Mouse (Mus musculus): ENCODE measurements at regions not wholly inside any gene's neighbourhood (a gene's known extent, or its start where the extent isn't known, plus 50 kb on each side); places are given as distances from the start of the nearest gene placed in this dataset.

DNA sequence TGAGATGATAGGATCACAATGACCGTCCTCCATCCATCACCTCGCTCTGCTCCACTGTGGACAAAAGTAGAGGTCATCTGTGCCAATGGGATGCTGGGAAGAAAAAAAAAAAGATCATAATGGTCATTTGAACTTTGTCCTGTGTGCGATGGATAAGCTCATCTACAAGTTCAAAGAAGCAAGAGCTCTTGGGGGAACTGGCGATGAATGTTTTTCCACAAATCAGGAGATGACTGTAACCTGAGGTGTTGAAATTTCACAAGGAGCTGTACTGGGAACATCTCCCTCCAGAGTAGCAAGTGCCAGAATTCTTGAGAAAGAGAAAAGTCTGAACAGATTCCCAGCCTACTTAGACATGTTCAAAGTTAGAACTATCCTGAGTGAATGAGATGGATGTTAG is 287.0 kb downstream of the Tns3 start:
- no peak for DNase-seq

DNA sequence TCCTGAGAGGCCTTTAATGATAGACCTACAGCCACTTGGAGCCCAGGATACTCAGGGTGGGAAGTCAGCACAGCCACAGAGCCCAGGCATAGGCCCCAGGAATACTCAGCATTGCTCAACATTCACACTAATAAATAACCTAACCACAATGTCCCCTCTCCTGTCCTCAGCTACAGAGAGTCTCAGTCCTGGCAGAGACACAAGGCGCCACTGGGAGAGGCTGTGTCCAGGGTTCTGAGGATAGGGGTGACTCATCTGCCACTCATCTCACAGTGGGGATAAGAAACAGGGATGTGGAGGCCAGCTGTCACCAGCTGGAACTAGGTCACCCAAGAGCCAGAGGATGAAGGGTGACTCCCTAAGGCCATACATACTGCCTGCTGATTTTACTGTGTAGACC is 298.8 kb downstream of the Tns3 start:
- no peak for DNase-seq

DNA sequence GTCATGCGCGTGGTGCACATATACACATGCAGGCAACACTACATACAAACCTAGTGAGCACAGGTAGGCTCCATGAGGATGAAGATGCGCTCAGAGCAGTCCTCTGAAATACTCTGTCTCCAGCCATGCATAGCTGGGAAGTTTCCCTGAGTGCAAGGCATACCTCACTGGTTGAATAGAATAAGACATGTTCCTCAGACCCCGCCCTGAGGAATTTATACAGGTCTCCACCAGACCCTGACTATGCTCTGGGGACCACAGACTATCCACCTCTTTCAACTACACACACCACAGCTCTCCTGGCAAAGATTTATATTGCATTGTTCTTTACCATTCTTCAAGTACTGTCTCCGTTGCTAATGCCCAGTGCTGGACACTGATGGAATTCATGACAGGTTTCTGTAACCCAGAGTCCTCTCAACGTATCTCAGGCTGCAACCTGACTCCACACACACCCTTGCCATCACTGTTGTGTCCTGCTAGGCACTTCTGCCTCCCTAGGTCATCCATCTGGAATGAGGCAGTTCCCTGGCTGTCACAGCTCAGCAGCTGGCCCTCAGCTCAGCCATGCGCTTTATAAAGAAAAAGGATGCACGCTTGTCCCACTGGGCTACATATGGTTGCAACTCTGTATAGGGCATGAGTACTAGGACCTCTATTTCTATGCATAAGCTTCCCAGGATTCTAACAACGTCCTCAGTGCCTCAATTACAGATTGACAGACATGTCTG is 299.5 kb downstream of the Tns3 start:
- DNase-seq: no peak

DNA sequence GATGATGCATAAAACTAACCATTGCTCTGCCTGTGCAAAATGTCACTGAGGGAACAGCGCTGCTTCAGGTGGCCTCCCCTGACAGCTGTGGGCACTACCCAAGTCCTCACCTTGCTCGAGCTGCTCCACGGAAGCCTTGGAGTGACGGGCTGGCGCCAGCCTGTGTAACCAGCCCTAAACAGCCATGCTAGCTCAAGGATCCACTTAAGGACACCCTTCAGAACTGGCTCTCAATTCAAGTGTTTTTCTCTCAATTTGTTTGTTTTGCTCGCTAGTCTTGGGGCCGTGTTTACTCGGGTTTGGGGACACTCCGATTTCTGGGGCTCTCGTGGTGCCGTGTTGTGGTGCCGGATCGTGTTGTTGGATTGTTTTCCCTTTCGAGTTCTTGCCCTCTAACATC is 319.4 kb downstream of the Tns3 start:
- peak; percentile 78 for DNase-seq

DNA sequence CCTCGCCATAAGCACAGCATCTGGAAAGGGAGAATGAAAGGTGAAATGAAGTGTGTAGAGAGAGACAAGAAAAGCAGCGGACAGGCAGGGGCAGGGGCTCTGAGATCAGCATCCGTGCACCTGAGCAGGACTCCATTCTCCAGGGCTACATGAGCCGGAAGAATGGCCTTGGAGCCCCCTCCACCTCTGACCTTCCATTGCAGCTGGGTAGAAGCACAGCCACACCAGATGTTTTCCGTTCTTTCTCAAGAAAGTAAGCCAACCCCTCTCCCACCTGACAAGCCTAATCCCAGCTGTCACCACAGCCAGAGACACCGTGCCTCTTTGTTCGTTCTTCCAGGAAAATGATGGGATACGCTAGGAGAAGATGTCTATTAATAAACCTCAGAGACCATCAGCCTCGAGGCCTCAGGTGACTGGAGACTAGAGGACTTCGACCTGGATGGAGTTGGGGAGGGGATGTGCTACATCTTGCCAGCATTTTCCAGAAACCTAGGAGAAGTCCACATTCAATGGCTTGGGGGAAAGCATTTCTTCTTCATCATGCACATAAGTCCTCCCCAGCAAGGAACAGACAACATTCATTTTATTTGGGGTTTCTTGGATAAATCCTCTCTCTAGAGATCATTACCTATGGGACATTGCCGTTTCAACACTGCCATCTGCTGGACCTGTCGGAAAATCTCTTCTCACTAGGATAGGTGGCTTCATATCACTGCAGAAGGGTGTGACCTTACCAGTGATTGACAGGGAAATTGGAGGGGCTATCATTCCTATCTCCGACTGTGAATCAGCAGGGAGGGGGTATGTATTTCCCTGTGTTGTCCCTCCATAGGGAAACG is 361.8 kb downstream of the Tns3 start:
- DNase-seq: peak; percentile 65

DNA sequence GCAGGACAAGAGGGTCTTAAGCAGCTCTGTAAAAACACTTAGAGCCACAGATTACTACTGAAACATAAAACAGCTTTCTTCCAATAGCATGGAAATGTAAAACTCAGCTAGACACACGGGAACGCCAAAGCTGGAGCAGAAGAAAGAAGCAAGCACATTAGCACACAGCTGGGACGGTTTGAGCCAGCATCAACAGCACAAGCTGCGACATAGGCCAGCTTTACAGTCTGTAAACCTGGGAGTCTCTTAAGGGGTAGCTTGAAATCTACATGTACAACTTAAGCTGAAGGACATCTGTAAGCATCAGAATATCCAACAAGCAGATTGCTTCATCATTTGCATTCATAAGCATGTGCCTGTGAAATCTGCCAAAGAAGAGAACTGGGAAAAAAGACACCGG is 366.9 kb downstream of the Tns3 start:
- DNase-seq: no peak

DNA sequence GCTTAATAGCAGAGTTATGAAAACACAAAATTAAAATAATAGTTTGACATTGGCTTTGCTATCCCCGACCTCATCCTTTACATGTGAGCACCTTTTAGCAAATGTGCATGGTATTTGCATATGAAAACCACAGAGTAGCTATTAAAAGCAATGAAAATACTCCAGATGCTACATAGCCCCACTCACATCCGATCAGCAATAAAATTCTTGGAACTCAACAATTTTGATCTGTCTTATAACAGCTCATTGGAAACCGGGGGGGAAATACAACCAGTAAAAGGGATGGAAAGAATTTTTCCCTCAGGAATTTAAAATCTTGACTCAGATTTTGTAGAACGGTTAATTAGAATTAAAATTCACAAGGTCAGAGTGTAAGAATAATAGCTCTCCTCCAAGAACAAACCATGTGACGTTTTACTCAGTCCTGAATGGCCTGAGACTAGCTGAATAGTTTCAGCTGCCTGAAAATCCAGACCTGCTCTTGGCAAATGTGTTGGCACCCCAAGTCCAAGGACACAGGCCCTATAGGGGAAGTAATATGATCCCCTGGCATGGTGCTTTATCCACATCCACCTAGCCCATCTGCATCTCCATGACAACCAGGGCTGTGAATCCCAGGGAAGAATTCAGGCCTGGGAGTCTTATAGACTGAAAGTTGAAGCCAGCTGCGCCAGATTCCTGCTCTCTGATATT is 370.9 kb downstream of the Tns3 start:
- DNase-seq: peak; percentile 5

DNA sequence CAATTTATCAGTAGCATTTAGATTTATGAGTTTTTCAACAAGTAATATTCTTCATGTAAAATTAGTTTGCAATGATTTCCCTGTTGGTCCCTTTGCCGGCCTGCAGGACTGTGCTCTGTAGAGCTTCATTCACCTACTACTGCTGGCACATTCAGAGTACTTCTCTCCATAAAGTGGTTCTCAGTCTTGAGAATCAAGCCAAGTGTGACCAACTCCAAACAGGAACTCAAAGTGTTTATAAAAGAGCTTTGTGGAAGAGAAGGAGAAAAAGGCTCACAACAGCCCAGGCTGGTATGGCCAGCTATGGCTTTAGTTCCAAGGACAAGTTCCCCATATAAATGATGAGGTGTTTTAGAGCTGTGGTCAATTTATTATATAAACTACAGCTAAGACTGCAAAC is 379.1 kb downstream of the Tns3 start:
- DNase-seq: peak; percentile 52

DNA sequence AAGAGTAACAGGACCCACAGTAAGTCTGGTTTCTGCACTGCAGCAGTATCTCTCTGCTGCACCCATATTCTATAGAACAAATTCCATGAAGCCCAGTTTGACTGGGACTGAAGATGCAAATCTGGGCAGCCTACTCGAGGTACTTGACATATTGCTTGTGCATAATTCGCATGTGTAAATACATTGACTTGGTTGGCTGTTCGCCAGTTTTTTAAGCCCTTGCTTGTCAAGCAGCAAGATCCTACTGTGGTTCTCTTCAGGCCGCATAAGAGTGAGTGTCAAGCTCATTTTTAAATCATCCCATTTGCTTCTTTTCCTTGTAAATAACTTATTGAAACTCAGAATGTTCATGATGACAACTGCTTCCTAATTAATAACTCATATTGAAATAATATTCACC is 389.1 kb downstream of the Tns3 start:
- DNase-seq: no peak

DNA sequence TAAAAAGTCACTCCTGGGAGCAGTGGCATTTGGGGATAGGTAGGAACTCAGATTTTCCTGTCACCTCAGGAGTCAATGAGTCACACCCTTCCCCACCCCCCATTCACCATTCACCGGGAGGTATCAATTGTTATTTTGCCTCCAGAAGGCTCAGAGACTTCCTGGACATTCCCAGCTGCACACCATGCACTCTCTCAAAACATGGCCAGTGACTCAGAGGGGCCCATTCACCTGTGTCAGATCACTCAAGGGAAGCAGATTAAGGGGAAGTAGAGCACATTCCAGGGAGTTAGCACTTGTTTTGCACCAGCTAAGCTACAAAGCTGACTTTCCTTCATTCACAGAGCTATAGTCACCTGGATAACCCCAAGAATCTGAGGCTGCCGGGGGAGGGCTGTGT is 395.2 kb downstream of the Tns3 start:
- no peak for DNase-seq

DNA sequence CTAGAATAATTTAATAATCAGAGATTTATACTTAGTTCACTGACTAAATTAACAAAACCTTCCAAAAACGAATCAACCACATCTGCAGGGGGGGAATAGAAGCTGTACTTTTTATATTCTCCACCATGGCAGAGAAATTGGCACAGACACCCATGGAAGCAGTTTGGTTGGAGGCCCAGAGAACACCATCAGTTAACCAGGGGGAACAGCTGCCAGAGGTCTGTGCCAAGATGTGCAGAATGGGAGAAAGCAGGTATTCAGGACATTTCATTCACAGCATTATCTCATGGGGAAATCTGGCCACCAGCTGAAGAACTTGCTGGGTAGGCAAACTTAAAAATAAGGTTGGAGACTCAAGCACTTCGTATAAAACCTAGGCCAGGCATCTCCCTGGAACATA is 410.3 kb downstream of the Tns3 start:
- no peak for DNase-seq

DNA sequence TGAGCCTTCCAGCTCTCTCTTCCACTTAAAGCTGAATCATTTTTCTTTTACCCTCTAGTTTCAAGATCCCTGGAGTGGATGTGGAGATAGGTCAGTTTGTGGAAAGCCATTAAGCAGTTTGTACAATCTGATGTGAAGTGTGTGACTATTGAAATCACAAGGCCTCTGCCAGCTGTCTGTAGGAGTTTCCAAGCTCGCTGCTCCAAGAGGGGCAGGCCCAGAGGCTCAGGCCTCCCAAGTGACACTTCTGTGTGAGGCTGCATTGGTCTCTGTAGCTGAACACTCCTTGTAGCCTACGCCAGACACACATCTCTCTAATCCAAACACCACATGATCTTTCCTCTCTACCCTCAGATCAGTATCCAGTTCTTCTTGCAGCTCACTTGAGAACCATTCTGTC is 413.0 kb downstream of the Tns3 start:
- peak; percentile 49 for DNase-seq

DNA sequence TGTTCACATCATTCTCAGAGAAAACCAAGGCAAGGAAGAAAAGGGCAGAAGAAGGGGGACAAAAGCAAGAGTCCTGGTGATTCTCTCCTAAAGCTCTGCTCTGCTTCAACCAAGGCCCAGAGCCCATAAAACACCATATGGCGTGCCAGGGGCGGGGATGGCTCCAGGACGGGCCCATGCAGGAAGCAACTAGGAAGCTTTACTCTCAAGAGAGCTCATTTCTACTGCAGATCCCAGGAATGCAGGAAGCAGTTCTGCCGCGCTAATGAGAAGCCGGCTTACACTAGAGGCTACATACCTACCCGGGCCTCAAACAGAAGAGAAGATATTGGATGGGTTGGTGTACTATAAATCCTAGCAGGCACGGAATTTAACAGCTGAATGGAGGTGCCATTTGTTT is 414.9 kb downstream of the Tns3 start:
- DNase-seq: no peak

DNA sequence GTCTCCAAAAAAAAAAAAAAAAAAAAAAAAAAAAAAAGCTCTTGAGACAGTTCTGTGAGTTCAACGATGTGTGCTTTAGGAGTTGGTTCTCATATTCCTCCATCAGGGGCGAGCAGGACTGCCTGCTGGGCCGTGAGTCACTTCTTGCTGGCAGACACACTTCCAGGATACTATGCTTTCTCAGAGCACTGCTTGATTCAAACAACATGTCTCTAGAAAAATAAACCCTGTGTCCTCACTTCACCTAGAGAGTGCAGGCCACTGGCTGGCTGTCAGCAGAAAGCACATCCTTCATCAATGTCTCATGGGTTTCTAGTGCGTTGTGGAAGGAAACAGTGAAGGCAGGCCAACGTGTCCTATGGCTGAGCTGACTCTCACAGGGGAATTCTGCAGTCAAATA is 416.8 kb downstream of the Tns3 start:
- peak; percentile 52 for DNase-seq

DNA sequence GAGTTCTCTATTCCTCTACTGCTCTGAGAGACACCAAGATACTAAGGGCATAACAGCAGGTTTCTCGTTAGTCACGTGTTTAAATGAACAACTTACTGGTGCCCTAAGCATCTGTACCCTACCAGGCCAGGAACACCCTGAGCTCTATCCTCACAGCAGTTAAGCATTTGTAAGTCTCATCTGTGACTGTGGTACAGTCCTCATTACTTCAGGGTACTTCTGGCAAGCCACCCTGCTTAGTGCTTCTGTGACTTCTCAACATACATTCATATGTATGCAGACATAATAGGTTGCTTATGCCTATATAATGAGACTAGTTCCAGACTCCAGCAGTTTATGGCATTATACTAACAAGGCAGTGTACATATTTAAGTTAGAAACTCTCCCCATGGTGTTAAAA is 417.3 kb downstream of the Tns3 start:
- no peak for DNase-seq

DNA sequence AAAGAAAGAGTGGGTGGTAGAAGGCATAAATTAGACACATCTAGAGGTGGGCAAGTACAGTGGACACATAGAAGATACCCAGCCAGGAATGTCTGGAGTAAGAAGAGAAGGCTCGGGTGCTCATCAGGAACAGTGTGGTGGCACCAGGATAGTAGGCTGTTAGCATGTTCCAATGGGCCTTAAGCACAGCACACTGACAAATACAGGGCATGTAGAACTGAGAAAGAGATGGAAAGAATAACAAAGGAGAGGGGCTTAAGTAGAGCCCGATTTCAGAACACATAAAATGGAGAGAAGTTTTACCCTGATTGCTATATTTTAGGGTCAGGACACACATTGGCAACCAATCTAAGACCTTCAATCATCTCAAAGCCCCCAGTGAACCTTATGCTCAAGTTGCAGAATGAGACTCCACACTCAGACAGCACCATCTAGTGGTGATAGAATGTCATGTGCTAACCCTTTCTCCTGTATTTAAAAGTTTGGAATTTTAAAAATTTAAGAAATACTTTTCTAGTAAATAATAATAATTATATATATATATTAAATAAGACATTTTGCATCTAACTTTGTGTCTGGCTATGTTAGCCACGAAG is 418.8 kb downstream of the Tns3 start:
- peak; percentile 51 for DNase-seq

DNA sequence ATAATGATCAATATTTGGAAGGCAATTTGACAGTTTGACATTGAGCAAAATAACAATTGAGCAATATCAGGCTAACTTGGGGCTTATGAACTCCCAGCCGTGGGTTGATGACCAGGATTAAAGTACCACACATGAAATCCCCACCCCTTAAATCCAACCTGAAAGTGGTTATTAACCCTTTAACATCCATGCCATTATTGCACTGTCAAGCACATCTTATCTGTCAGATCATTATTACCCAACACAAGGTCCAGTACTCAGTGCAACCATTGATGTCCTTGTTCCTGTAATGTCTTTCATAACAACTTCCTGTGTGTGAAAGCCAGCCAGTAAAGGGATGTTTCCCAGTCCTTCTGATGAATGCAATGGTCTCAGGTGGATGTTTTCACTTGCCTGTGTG is 425.8 kb downstream of the Tns3 start:
- no peak for DNase-seq

DNA sequence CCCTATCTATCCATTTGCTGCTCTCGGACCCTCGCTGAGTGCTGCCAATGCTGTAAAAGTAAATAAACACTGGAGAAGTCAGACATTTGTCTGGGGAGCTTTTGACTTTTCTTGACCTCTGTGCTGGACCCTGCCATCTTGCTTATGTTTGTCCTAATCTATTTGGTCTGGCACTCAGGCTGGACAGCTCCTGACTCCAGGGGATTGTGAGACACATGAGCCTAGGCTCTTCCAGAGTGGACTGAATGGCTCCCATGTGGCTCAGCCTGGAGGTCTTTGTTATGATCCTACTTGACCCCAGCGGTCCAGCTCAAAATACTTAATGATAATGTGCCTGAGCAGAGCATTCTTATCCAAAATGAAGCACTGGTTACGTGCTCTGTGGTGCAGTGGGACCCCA is 426.8 kb downstream of the Tns3 start:
- no peak for DNase-seq

DNA sequence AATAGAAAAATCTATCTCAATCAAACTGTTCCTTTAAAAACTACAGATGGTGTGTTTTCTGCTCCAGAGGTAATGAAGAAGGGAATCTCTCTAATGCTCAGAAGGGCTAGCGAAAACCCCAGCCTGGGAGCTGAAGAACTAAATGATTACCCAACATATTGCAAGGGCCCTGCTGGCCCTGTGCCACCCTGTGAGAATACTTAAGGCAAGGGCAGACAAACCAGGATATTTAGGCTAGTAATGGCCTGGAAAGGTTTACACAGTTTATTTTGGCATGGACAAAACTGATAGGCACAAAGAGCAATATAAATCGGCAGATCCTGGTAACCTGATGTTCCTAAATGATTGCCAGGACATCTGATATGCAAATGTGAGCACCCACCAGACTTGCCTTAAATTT is 428.3 kb downstream of the Tns3 start:
- peak; percentile 77 for DNase-seq

DNA sequence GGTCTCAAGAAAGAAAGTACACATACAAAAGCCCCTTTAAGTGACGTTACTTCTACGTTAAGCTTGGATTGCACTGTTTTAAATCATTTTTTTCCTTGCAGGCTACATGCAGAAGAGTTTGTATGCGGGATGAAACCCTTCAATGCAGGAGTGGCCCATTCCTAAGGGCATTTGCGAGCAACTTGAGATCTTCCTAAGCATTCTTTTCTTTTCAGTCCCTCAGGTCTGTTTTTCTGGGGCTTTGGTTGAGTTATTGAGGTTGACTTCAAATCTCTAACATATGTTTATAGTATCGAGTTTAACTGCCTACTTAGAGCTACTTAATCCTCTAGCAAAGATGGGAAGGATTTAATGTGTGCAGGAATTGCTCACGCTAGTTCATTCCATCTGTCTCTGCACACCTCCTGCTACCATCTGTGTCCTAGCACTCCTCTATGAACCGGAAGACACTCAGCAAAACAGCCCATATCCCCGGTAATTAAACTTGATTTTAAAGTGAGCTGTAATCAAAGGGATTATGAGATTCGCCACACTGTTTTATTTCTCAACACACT is 431.6 kb downstream of the Tns3 start:
- no peak for DNase-seq

DNA sequence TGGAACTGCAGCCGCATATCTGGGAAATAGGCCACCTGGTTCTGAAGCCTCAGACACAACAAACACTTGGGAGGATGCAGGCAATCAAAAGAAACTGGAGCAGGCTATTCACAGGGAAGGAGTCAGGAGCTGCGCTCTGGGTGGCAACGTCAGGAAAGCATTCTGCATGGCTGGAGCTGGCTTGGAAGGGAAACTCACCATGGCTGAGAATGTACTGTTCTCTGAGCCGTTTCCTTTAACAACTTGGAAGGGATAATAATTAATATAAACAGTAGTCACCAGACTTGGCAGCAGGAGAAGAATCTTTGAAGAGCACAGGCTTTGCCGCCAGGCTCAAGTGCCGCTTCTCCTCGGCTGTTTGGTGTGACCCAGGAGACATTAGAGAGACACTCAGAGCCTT is 434.5 kb downstream of the Tns3 start:
- DNase-seq: peak; percentile 79

DNA sequence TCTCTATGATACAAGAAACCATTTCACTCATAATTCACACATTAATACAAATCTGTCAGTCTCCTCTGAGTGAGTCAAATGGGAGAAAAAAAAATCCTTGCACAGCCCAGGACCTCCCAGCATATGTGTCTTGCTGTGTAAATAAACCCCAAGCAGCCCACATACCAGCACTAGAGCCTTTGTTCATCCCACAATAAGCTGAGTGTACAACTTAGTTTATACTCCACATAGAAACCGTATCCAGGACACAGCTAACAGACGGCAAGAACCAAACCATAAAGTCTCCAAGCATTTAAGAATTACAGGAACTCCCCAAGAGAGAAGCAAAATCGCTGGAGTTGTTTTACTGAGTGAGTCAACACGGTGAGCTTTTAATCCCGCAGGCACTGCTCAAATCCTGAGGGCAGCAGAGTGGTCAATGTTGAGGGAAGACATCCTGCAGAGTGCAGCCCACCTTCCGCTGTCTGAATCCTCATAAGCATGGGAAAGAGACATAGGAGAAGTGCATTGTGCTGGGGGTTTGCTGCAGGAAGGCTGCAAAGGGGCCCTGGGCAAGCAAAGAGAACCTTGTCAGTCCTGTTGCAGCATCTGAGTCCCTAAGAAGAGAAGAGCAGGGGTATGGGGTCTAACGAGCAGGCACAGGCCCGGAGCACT is 436.4 kb downstream of the Tns3 start:
- DNase-seq: no peak

DNA sequence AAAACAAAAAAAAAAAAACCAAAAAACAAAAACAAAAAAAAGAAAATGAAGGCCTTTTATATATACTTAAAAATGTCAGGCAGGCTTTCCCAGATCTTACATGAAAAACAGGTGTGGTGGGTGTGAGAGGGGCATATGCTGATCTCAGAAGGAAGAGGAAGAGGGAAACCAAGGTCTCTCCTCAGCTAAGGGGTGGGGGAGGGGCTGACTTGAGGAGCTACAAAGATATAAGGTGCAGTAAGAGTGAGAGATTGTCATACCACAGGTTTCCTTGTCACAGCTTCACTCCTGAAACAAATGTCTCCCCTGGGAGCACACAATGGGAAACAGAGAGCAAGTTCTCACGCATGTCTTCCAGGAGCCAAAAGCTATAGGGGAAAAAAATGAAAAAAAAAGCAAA is 440.0 kb downstream of the Tns3 start:
- DNase-seq: no peak

Measured in lung, postnatal 36 days (tissue).